Mouse (Mus musculus) hindbrain, embryonic 14.5 days (tissue): Measurements from ENCODE around the gene Bcl11a. TPM values are rescaled to one million over a fixed set of nuclear protein-coding genes. Genes with fewer than 3 reads are reported as not detected.

ENCODE experiments used
- ATAC-seq: fragments of 200-750 bp; cut with Nextera tagmentation; 2 replicates; pipeline ENCODE4 v1.8.0; 2017; ENCODE audit warnings: moderate number of reproducible peaks, mild to moderate bottlenecking, moderate TSS enrichment, moderate library complexity; ENCODE audit not compliant: low FRiP score
- DNase-seq: peaks from one replicate; pipeline ENCODE4 v3.0.0-alpha.2; 2015; ENCODE audit warnings: low spot score
- H3K27ac ChIP-seq: fragments of 300-500 bp; sonication (generic); 2 replicates; pipeline ENCODE4 v1.5.1; 2014; ENCODE audit warnings: mild to moderate bottlenecking, moderate library complexity
- H3K27me3 ChIP-seq: fragments of 300-500 bp; sonication (generic); 2 replicates; pipeline ENCODE4 v1.6.1; 2014; ENCODE audit warnings: mild to moderate bottlenecking, low read length, mixed read lengths; ENCODE audit not compliant: control insufficient read depth, insufficient read depth
- H3K36me3 ChIP-seq: fragments of 300-500 bp; sonication (generic); replicated peaks from 2 replicates; pipeline ENCODE4 v1.6.1; 2014; ENCODE audit not compliant: control insufficient read depth, insufficient read depth
- H3K4me1 ChIP-seq: fragments of 300-500 bp; sonication (generic); replicated peaks from 2 replicates; pipeline ENCODE4 v1.6.1; 2014; ENCODE audit warnings: antibody characterized with exemption, low read length, mixed read lengths; ENCODE audit not compliant: control insufficient read depth, insufficient read depth
- H3K4me2 ChIP-seq: fragments of 300-500 bp; sonication (generic); replicated peaks from 2 replicates; pipeline ENCODE4 v1.6.1; 2014; ENCODE audit warnings: mild to moderate bottlenecking, moderate library complexity
- H3K4me3 ChIP-seq: fragments of 300-500 bp; sonication (generic); replicated peaks from 2 replicates; pipeline ENCODE4 v1.5.1; 2014; ENCODE audit warnings: mild to moderate bottlenecking, low read length
- H3K9ac ChIP-seq: fragments of 300-500 bp; sonication (generic); 2 replicates; pipeline ENCODE4 v1.6.1; 2014
- H3K9me3 ChIP-seq: fragments of 300-500 bp; sonication (generic); 2 replicates; pipeline ENCODE4 v1.6.1; 2016; ENCODE audit warnings: low read length; ENCODE audit not compliant: control insufficient read depth
- WGBS: fragments of 180-500 bp; shearing (Covaris S2); extraction: QIAGEN DNeasy Blood & Tissue Kit; methylation state at CpG from one replicate; pipeline ENCODE4 v1.1.7; 2014; 5-methylcytosine and 5-hydroxymethylcytosine counted together
- polyA plus RNA-seq: library from polyadenylated mRNA; unstranded; fragments of >200 nt; fragmentation: Nextera tagmentation; extraction: Ambion mirVana; gene quantifications from 2 replicates; pipeline ENCODE4 v1.2.1, GENCODE M21; 2014

The Bcl11a gene
- polyA plus RNA-seq, 1 experiment from 2014 or later: 117 TPM

GRCm38 (mm10) chr11:24084077-24084476 lies 6.2 kb downstream of the Bcl11a start:
- WGBS: 43% methylated on average over 3 of the region's 3 CpGs
- H3K9me3 ChIP-seq: no peaks in the 10 kb centered on the region
- ATAC-seq (no peak), DNase-seq (no peak)
- H3K27me3 ChIP-seq: no peaks in the 10 kb centered on the region
- peaks cover 38% of the 10 kb centered on the region for H3K36me3 ChIP-seq
- peaks cover 53% of the 10 kb centered on the region for H3K4me1 ChIP-seq
- H3K9ac ChIP-seq: peak overlapping the region; percentile 98
- peak overlapping the region; percentile 87 for H3K4me3 ChIP-seq
- peak overlapping the region; percentile 100 for H3K4me2 ChIP-seq
- H3K27ac ChIP-seq: peak overlapping the region; percentile 99

- 34% methylated on average over 4 of the region's 4 CpGs for WGBS
- Histone ChIP-seq H3K4me1 (peaks cover 58% of the 10 kb centered on the region), H3K27me3 (no peaks in the 10 kb centered on the region), H3K36me3 (peaks cover 43% of the 10 kb centered on the region), H3K9me3 (no peaks in the 10 kb centered on the region), H3K27ac (peak overlapping the region; percentile 99), H3K4me2 (peak overlapping the region; percentile 100), H3K9ac (peak overlapping the region; percentile 98), H3K4me3 (peak overlapping the region; percentile 87)
- no peak for DNase-seq
- ATAC-seq: no peak
Observed at GRCm38 (mm10) chr11:24084590-24084989, 6.7 kb downstream of the Bcl11a start.

GRCm38 (mm10) chr11:24085986-24086385 lies 8.1 kb downstream of the Bcl11a start:
- Histone ChIP-seq H3K9me3 (no peaks in the 10 kb centered on the region), H3K4me2 (peak overlapping the region; percentile 100), H3K4me1 (peaks cover 72% of the 10 kb centered on the region), H3K27ac (peak overlapping the region; percentile 99), H3K36me3 (peaks cover 49% of the 10 kb centered on the region), H3K27me3 (no peaks in the 10 kb centered on the region), H3K9ac (peak overlapping the region; percentile 98), H3K4me3 (peak overlapping the region; percentile 27)
- DNase-seq (no peak), ATAC-seq (no peak)
- 46% methylated on average over 6 of the region's 6 CpGs for WGBS

- Histone ChIP-seq H3K9me3 (no peaks in the 10 kb centered on the region), H3K4me2 (peak overlapping the region; percentile 100), H3K27ac (peak overlapping the region; percentile 99), H3K4me3 (peak overlapping the region; percentile 27; the same call in 1 of the 2 replicates), H3K36me3 (peaks cover 49% of the 10 kb centered on the region), H3K27me3 (no peaks in the 10 kb centered on the region), H3K4me1 (peaks cover 78% of the 10 kb centered on the region), H3K9ac (peak overlapping the region; percentile 98)
- ATAC-seq (no peak), DNase-seq (no peak)
- WGBS: 62% methylated on average over 4 of the region's 4 CpGs
Observed at GRCm38 (mm10) chr11:24087069-24087468, 9.2 kb downstream of the Bcl11a start.

- peak overlapping the region; percentile 100 for H3K4me2 ChIP-seq
- H3K4me1 ChIP-seq: peaks cover 87% of the 10 kb centered on the region
- ATAC-seq (no peak), DNase-seq (no peak)
- no peak overlapping the region for H3K4me3 ChIP-seq
- 63% methylated on average over 4 of the region's 4 CpGs for WGBS
- peaks cover 45% of the 10 kb centered on the region for H3K36me3 ChIP-seq
- H3K9me3 ChIP-seq: no peaks in the 10 kb centered on the region
- H3K27ac ChIP-seq: peak overlapping the region; percentile 18
- H3K27me3 ChIP-seq: no peaks in the 10 kb centered on the region
- 0 out of 2 replicates have a peak overlapping the region, but pooled peaks have one; percentile 8 for H3K9ac ChIP-seq
Observed at GRCm38 (mm10) chr11:24090443-24090842, 12.6 kb downstream of the Bcl11a start.

- Histone ChIP-seq H3K27ac (peak overlapping the region; percentile 79), H3K9me3 (no peaks in the 10 kb centered on the region), H3K27me3 (no peaks in the 10 kb centered on the region), H3K9ac (peak overlapping the region; percentile 53), H3K4me3 (peak overlapping the region; percentile 21), H3K36me3 (peaks cover 34% of the 10 kb centered on the region), H3K4me1 (peaks cover 87% of the 10 kb centered on the region), H3K4me2 (peak overlapping the region; percentile 100)
- ATAC-seq: peak; percentile 25; the same call in 1 of the 2 replicates
- 17% methylated on average over 15 of the region's 15 CpGs for WGBS
- no peak for DNase-seq
Observed at GRCm38 (mm10) chr11:24091393-24092080, 13.7 kb downstream of the Bcl11a start.

GRCm38 (mm10) chr11:24092618-24093017 lies 14.8 kb downstream of the Bcl11a start:
- H3K9ac ChIP-seq: 0 out of 2 replicates have a peak overlapping the region, but pooled peaks have one; percentile 22
- H3K4me1 ChIP-seq: peaks cover 87% of the 10 kb centered on the region
- H3K36me3 ChIP-seq: peaks cover 24% of the 10 kb centered on the region
- 0 out of 2 replicates have a peak overlapping the region, but pooled peaks have one; percentile 20 for H3K27ac ChIP-seq
- no peak for DNase-seq
- no peak for ATAC-seq
- no peak overlapping the region for H3K4me3 ChIP-seq
- WGBS: 54% methylated on average over 3 of the region's 3 CpGs
- no peaks in the 10 kb centered on the region for H3K27me3 ChIP-seq
- H3K9me3 ChIP-seq: no peaks in the 10 kb centered on the region
- H3K4me2 ChIP-seq: peak overlapping the region; percentile 15

GRCm38 (mm10) chr11:24094086-24094487 lies 16.2 kb downstream of the Bcl11a start:
- ATAC-seq (peak; percentile 13; the same call in 1 of the 2 replicates), DNase-seq (no peak)
- Histone ChIP-seq H3K4me3 (no peak overlapping the region), H3K36me3 (peaks cover 11% of the 10 kb centered on the region), H3K9ac (peak overlapping the region; percentile 45), H3K9me3 (no peaks in the 10 kb centered on the region), H3K4me1 (peaks cover 86% of the 10 kb centered on the region), H3K4me2 (peak overlapping the region; percentile 48), H3K27me3 (no peaks in the 10 kb centered on the region), H3K27ac (peak overlapping the region; percentile 60)
- 47% methylated on average over 5 of the region's 5 CpGs for WGBS

GRCm38 (mm10) chr11:24095236-24095635 lies 17.4 kb downstream of the Bcl11a start:
- Histone ChIP-seq H3K4me1 (peaks cover 86% of the 10 kb centered on the region), H3K4me2 (peak overlapping the region; percentile 48), H3K27ac (peak overlapping the region; percentile 78), H3K9me3 (no peaks in the 10 kb centered on the region), H3K4me3 (peak overlapping the region; percentile 6; the same call in 1 of the 2 replicates), H3K9ac (peak overlapping the region; percentile 49; the same call in 1 of the 2 replicates), H3K27me3 (no peaks in the 10 kb centered on the region), H3K36me3 (peaks cover 3% of the 10 kb centered on the region; the same call in 1 of the 2 replicates)
- 30% methylated on average over 9 of the region's 9 CpGs for WGBS
- ATAC-seq: no peak
- no peak for DNase-seq
